Mouse (Mus musculus) CH12.LX (cell line): Measurements from ENCODE around the gene Inpp5b.

Experiments
- CHD1 ChIP-seq: IDR thresholded peaks from 2 replicates; pipeline ENCODE4 v1.6.1; 2012; ENCODE audit warnings: low read depth, low read length, improper control_type of control experiment, inconsistent platforms
- CTCF ChIP-seq, 2 experiments: IDR thresholded peaks in 1 of 2; conservative IDR thresholded peaks in 1 of 2; 2 replicates each; pipeline ENCODE4 v1.5.1; 2011 to 2012; ENCODE audit warnings: low read depth in 2 of 2, low read length in 2 of 2, improper control_type of control experiment in 1 of 2, inconsistent platforms in 1 of 2, mild to moderate bottlenecking in 1 of 2, moderate library complexity in 1 of 2
- EP300 ChIP-seq: IDR thresholded peaks from 2 replicates; pipeline ENCODE4 v1.6.1; 2011; ENCODE audit warnings: low read length, improper control_type of control experiment
- HCFC1 ChIP-seq: IDR thresholded peaks from 2 replicates; pipeline ENCODE4 v1.6.1; 2012; ENCODE audit warnings: low read depth, mild to moderate bottlenecking, inconsistent platforms, low read length, improper control_type of control experiment
- JUN ChIP-seq: IDR thresholded peaks from 2 replicates; pipeline ENCODE4 v1.6.1; 2011; ENCODE audit warnings: low read depth, mild to moderate bottlenecking, low read length, improper control_type of control experiment, moderate library complexity; ENCODE audit not compliant: insufficient read depth
- KAT2A ChIP-seq: IDR thresholded peaks from 2 replicates; pipeline ENCODE4 v1.6.1; 2012; ENCODE audit warnings: low read length, improper control_type of control experiment, inconsistent platforms; ENCODE audit not compliant: insufficient replicate concordance
- MAZ ChIP-seq: IDR thresholded peaks from 2 replicates; pipeline ENCODE4 v1.6.1; 2012; ENCODE audit warnings: low read depth, mild to moderate bottlenecking, inconsistent platforms, low read length, improper control_type of control experiment, moderate library complexity
- POLR2A ChIP-seq: IDR thresholded peaks from 2 replicates; pipeline ENCODE4 v1.6.1; 2011; ENCODE audit warnings: low read depth, mild to moderate bottlenecking, improper control_type of control experiment, low read length
- RCOR1 ChIP-seq: conservative IDR thresholded peaks from 2 replicates; pipeline ENCODE4 v1.6.1; 2012; ENCODE audit warnings: low read depth, mild to moderate bottlenecking, inconsistent platforms, low read length, improper control_type of control experiment
- SMC3 ChIP-seq: IDR thresholded peaks from 2 replicates; pipeline ENCODE4 v1.6.1; 2011; ENCODE audit warnings: low read depth, low read length, improper control_type of control experiment
- ZC3H11A ChIP-seq: IDR thresholded peaks from 2 replicates; pipeline ENCODE4 v1.6.1; 2012; ENCODE audit warnings: low read depth, mild to moderate bottlenecking, inconsistent platforms, low read length, improper control_type of control experiment

GRCm38 (mm10) chr4:124703406-124703805, 38.2 kb upstream of the Inpp5b start:
- no peak for TF ChIP-seq RCOR1
- no peak for TF ChIP-seq MAZ
- TF ChIP-seq CHD1, result no peak
- TF ChIP-seq ZC3H11A, result no peak
- TF ChIP-seq POLR2A, result no peak
- no peak for TF ChIP-seq CTCF (conservative IDR thresholded peaks at IDR 0.05 in 1 of 2, IDR thresholded peaks at IDR 0.05 in 1 of 2; ENCODE audit: low read depth in 2 of 2, low read length in 2 of 2)
- TF ChIP-seq SMC3, result no peak
- no peak for TF ChIP-seq JUN
- TF ChIP-seq HCFC1, result no peak
- TF ChIP-seq EP300, result no peak
- TF ChIP-seq KAT2A, result no peak
